Mouse (Mus musculus) embryonic facial prominence, embryonic 11.5 days (tissue): ENCODE results near the gene Nipal4. TPM values are rescaled to one million over a fixed set of nuclear protein-coding genes. Genes with fewer than 3 reads are reported as not detected.

Experiments used
- ATAC-seq: fragments of 200-750 bp; cut with Nextera tagmentation; replicated peaks from 2 replicates; pipeline ENCODE4 v1.8.0; 2017; ENCODE audit warnings: low read depth; ENCODE audit not compliant: insufficient number of reproducible peaks, low FRiP score, low TSS enrichment
- DNase-seq: peaks from one replicate; pipeline ENCODE4 v3.0.0-alpha.2; 2015; ENCODE audit warnings: low spot score
- H3K27ac ChIP-seq: fragments of 300-500 bp; sonication (generic); replicated peaks from 2 replicates; pipeline ENCODE4 v1.5.1; 2014; ENCODE audit warnings: mild to moderate bottlenecking, low read depth, low read length, control low read depth
- H3K27me3 ChIP-seq: fragments of 300-500 bp; sonication (generic); 2 replicates; pipeline ENCODE4 v1.6.1; 2014; ENCODE audit warnings: mild to moderate bottlenecking, low read length, moderate library complexity, mixed read lengths; ENCODE audit not compliant: control insufficient read depth, insufficient read depth
- H3K36me3 ChIP-seq: fragments of 300-500 bp; sonication (generic); replicated peaks from 2 replicates; pipeline ENCODE4 v1.6.1; 2014; ENCODE audit warnings: low read depth, mild to moderate bottlenecking, low read length, moderate library complexity, mixed read lengths; ENCODE audit not compliant: control insufficient read depth, insufficient read depth
- H3K4me1 ChIP-seq: fragments of 300-500 bp; sonication (generic); 2 replicates; pipeline ENCODE4 v1.6.1; 2014; ENCODE audit warnings: low read length, mixed read lengths; ENCODE audit not compliant: control insufficient read depth, insufficient read depth
- H3K4me2 ChIP-seq: fragments of 300-500 bp; sonication (generic); 2 replicates; pipeline ENCODE4 v1.6.1; 2014; ENCODE audit warnings: low read depth, mild to moderate bottlenecking, control low read depth, low read length, moderate library complexity
- H3K4me3 ChIP-seq: fragments of 300-500 bp; sonication (generic); 2 replicates; pipeline ENCODE4 v1.5.1; 2014; ENCODE audit warnings: low read depth, low read length, control low read depth
- H3K9ac ChIP-seq: fragments of 300-500 bp; sonication (generic); replicated peaks from 2 replicates; pipeline ENCODE4 v1.6.1; 2014; ENCODE audit warnings: mild to moderate bottlenecking, control low read depth, low read length
- H3K9me3 ChIP-seq: fragments of 300-500 bp; sonication (generic); replicated peaks from 2 replicates; pipeline ENCODE4 v1.6.1; 2016; ENCODE audit warnings: mild to moderate bottlenecking, low read length, inconsistent platforms, mixed read lengths; ENCODE audit not compliant: control insufficient read depth
- WGBS: fragments of 180-500 bp; shearing (Covaris S2); extraction: QIAGEN DNeasy Blood & Tissue Kit; methylation state at CpG from one replicate; pipeline ENCODE4 v1.1.7; 2014; 5-methylcytosine and 5-hydroxymethylcytosine counted together
- polyA plus RNA-seq: library from polyadenylated mRNA; unstranded; fragments of >200 nt; fragmentation: Nextera tagmentation; extraction: Ambion mirVana; gene quantifications from 2 replicates; pipeline ENCODE4 v1.2.1, GENCODE M21; 2014

Nipal4 gene
- polyA plus RNA-seq, 1 experiment from 2014 or later, result 0.36 TPM

DNA sequence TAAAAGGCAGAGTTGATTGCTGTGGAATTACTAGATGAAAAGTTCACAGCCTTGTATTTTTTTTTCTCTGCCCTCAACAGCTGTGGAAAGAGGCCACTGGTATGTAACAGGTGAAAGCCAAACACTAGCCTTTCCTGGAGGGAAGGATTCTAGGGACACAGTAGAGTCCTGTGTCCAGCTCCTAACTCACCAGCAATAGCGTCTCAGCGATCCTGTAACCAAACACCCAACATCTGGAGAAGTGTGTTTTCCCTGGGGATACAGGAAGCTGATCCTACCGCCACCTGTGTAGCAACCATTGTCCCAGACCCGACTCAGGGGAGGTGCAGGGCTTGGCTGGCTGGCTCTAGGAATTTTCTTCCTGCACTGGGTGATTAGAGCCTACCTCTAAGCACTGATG is 46.7 kb downstream of the Nipal4 start:
- H3K36me3 ChIP-seq, result no peaks in the 10 kb centered on the region
- H3K27ac ChIP-seq, result no peak overlapping the region
- 8% methylated on average over 4 of the region's 4 CpGs for WGBS
- H3K27me3 ChIP-seq, result no peaks in the 10 kb centered on the region
- ATAC-seq (no peak), DNase-seq (peak; percentile 65)
- H3K9me3 ChIP-seq, result no peaks in the 10 kb centered on the region
- H3K4me2 ChIP-seq, result no peak overlapping the region
- H3K4me3 ChIP-seq, result no peak overlapping the region
- H3K4me1 ChIP-seq, result no peaks in the 10 kb centered on the region
- H3K9ac ChIP-seq, result no peak overlapping the region

- H3K4me2 ChIP-seq, result no peak overlapping the region
- H3K4me1 ChIP-seq, result no peaks in the 10 kb centered on the region
- H3K27me3 ChIP-seq, result no peaks in the 10 kb centered on the region
- ATAC-seq (no peak), DNase-seq (no peak)
- no peak overlapping the region for H3K27ac ChIP-seq
- H3K9ac ChIP-seq, result no peak overlapping the region
- no peaks in the 10 kb centered on the region for H3K36me3 ChIP-seq
- WGBS, result 96% methylated on average over 2 of the region's 2 CpGs
- H3K9me3 ChIP-seq, result no peaks in the 10 kb centered on the region
- H3K4me3 ChIP-seq, result no peak overlapping the region
Observed at GRCm38 (mm10) chr11:46116510-46116909, 49.8 kb downstream of the Nipal4 start.

GRCm38 (mm10) chr11:46115411-46116173 is 50.7 kb downstream of the Nipal4 start:
- H3K27me3 ChIP-seq, result no peaks in the 10 kb centered on the region
- H3K4me3 ChIP-seq, result no peak overlapping the region
- H3K4me2 ChIP-seq, result no peak overlapping the region
- H3K36me3 ChIP-seq, result no peaks in the 10 kb centered on the region
- H3K27ac ChIP-seq, result no peak overlapping the region
- H3K4me1 ChIP-seq, result no peaks in the 10 kb centered on the region
- no peak for DNase-seq
- 85% methylated on average over 9 of the region's 9 CpGs for WGBS
- ATAC-seq, result no peak
- H3K9ac ChIP-seq, result no peak overlapping the region
- no peaks in the 10 kb centered on the region for H3K9me3 ChIP-seq

DNA sequence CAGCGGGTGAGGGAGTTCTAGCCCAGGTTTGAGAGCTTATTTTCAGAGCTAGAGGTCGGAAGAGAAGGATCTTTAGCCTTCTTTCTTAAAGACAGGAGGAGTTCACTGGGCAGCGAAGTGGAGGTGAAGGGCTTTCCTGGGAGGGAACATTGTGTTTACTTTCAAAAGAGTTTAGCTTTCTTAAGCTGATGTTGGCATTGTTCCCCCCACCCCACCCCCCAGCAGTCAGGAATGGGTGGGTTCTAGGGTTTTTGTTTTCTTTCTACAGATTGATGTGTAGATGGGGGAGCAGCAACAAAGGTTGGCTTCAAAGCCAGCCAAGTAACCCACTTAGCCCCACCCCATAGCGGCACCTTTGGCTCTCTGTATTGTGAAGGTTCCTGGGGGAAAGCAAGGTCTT is 51.3 kb downstream of the Nipal4 start:
- Histone ChIP-seq H3K27ac (no peak overlapping the region), H3K27me3 (no peaks in the 10 kb centered on the region), H3K9me3 (no peaks in the 10 kb centered on the region), H3K36me3 (no peaks in the 10 kb centered on the region), H3K9ac (no peak overlapping the region), H3K4me1 (no peaks in the 10 kb centered on the region), H3K4me3 (no peak overlapping the region), H3K4me2 (no peak overlapping the region)
- DNase-seq (no peak), ATAC-seq (no peak)
- WGBS, result 86% methylated on average over 4 of the region's 4 CpGs

GRCm38 (mm10) chr11:46114221-46114620 is 52.1 kb downstream of the Nipal4 start:
- Histone ChIP-seq H3K36me3 (no peaks in the 10 kb centered on the region), H3K27ac (no peak overlapping the region), H3K4me2 (no peak overlapping the region), H3K4me1 (no peaks in the 10 kb centered on the region), H3K4me3 (no peak overlapping the region), H3K27me3 (no peaks in the 10 kb centered on the region), H3K9ac (no peak overlapping the region), H3K9me3 (no peaks in the 10 kb centered on the region)
- no peak for ATAC-seq
- DNase-seq, result no peak
- 93% methylated on average over 7 of the region's 7 CpGs for WGBS

GRCm38 (mm10) chr11:46113211-46113610 is 53.1 kb downstream of the Nipal4 start:
- WGBS, result 78% methylated on average over 3 of the region's 3 CpGs
- Histone ChIP-seq H3K4me2 (no peak overlapping the region), H3K27ac (no peak overlapping the region), H3K9ac (no peak overlapping the region), H3K36me3 (no peaks in the 10 kb centered on the region), H3K9me3 (no peaks in the 10 kb centered on the region), H3K4me3 (no peak overlapping the region), H3K4me1 (no peaks in the 10 kb centered on the region), H3K27me3 (no peaks in the 10 kb centered on the region)
- ATAC-seq (no peak), DNase-seq (no peak)

GRCm38 (mm10) chr11:46110945-46111287 is 55.4 kb downstream of the Nipal4 start:
- no peak for ATAC-seq
- DNase-seq, result no peak
- no peak overlapping the region for H3K4me2 ChIP-seq
- no peaks in the 10 kb centered on the region for H3K9me3 ChIP-seq
- WGBS, result 83% methylated on average over 1 of the region's 1 CpGs
- no peaks in the 10 kb centered on the region for H3K4me1 ChIP-seq
- no peaks in the 10 kb centered on the region for H3K36me3 ChIP-seq
- H3K27me3 ChIP-seq, result no peaks in the 10 kb centered on the region
- no peak overlapping the region for H3K4me3 ChIP-seq
- no peak overlapping the region for H3K9ac ChIP-seq
- H3K27ac ChIP-seq, result no peak overlapping the region

GRCm38 (mm10) chr11:46110156-46110944 is 56.0 kb downstream of the Nipal4 start:
- ATAC-seq (no peak), DNase-seq (no peak)
- Histone ChIP-seq H3K27me3 (no peaks in the 10 kb centered on the region), H3K36me3 (no peaks in the 10 kb centered on the region), H3K4me2 (no peak overlapping the region), H3K4me3 (no peak overlapping the region), H3K4me1 (no peaks in the 10 kb centered on the region), H3K9ac (no peak overlapping the region), H3K27ac (no peak overlapping the region), H3K9me3 (no peaks in the 10 kb centered on the region)
- 89% methylated on average over 8 of the region's 8 CpGs for WGBS
